Mouse (Mus musculus) thymus, adult 2 months (tissue): ENCODE data around the gene Kcnh3.

ENCODE experiments used
- CTCF ChIP-seq: fragments of 200-500 bp; IDR thresholded peaks from 2 replicates; pipeline ENCODE4 v1.5.1; 2012; ENCODE audit warnings: mild to moderate bottlenecking, control low read depth, low read length, moderate library complexity, borderline replicate concordance; ENCODE audit not compliant: control insufficient read depth, poor library complexity, insufficient read depth; ENCODE audit errors: extremely low read depth
- POLR2A ChIP-seq: fragments of 200-500 bp; IDR thresholded peaks from 2 replicates; pipeline ENCODE4 v1.6.1; 2012; ENCODE audit warnings: mild to moderate bottlenecking, low read length, control low read depth, moderate library complexity; ENCODE audit not compliant: control insufficient read depth, poor library complexity, insufficient read depth; ENCODE audit errors: extremely low read depth

DNA sequence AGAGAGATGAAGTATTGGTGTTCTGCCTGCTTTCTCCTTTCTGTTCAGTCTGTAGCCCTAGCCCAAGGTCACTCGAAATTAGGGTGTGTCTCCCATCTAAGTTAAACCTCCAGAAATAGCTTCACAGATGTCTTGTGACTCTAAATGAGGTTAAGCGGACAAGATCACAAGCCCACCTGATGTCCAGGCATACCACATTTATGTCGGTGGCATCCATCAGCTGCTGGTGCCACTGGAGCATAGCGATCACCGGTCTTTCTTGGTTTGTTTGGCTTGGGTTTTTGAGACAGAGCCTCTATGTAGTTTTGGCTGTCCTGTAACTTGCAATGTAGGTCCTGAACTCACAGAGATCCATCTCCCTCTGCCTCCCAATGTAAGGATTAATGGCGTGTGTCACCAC lies 29.1 kb downstream of the Kcnh3 start:
- TF ChIP-seq CTCF (no peak), POLR2A (no peak)
